Mouse (Mus musculus): ENCODE measurements around the gene Fbxl17. TPM values are rescaled to one million over a fixed set of nuclear protein-coding genes. Genes with fewer than 3 reads are reported as not detected.

The Fbxl17 gene
- total RNA-seq, 2 experiments from 2014 or later, result 29.2 to 30.7 TPM

DNA sequence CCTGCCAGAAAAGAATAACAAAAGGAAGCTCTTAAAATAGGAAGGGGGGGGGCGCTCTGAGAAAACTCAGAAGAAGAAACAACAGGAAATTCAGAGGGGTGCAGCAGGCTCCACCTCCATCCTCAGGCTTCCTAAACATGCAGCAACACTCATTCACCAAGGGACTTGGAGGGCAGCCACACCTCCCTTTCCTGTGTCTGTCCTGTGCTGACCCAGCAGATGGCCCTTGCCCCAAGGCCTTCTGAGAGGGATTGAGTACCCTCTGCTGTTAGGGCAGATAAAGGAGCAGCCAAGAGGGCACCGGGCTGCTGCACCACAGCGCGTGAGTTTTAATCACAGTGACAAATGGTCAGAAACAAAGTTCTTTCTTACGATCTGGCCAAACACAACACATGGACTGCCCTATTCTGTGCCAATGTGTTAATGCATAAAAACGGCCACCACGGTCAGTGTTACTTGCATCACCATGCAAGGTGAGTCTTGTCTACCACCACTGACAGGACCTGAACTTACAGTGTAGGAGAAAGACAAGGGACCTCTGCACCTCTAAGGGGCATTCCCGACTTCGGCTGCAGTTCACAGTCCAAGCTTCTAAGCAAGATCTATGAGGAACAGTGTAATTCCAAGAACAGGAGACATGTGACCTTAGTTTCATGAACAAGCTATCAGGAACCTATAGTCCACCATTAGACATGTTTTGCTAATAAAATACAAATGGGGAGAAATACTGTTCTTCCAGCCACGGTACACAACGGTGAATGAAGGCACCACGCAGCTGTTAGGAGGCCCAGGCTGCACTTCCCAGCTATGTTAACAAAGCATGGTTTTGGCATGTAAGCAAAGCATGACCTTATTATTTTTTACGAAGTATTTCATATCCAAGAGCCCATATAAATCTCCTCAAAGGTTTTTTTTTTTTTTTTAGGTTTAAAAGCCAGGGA lies 96.8 kb downstream of the Fbxl17 start:
- peak; percentile 13 for DNase-seq

DNA sequence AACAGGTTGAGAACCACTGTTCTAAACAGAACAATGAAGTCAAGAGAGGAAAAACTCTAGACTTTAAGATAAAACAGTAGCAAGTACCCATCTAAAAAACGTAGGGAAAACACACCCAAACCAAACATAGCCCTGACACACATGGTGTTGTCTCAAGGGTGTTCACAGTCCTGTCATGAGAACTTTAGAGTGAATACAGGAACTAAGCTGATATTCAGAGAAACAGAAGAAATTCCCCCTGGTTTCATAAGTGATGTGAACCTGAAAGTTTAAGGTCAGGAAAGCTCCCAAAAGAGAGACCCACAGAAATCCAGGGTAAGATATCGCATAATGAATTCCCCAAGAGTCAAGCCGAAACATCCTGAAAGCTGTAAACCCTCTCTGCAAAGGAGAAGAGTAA lies 97.6 kb downstream of the Fbxl17 start:
- no peak for DNase-seq

DNA sequence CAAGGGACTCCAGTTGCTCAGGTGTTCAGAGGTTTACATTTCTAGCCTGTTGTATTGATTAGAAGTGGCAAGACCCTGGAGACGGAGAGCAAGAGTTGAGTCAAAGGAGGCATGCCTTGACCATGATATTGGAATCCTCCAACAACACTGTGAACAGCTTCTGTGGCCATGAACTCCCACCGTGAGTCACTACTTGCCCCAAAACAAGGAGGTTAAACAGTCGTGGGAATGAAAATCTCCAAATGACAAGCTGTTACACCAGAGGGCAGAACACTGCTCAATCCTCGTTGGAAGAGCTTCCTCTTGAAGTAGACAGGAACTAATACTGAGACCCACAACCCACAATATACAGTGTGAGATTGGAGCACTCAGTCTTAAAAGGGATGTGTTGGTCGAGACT lies 99.2 kb downstream of the Fbxl17 start:
- no peak for DNase-seq

DNA sequence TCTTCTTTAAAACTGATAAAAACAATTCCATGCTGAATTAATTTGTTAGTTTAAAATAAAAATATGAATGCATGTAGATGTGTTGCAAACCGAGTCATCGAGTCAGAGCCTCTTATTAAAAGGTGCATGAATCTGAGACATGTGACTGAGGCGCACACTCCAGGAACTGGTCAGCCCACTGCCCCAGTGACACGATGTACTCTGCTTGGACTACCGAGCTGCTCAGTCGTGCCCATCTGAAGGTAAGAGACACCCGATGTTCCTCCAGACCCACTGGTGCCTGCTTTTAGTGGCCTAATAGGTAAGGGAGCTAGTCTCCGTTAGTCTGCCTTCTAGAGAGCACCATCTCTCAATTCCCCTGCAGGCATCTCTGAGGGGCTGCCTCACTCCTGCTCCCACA lies 100.0 kb downstream of the Fbxl17 start:
- DNase-seq, result no peak

DNA sequence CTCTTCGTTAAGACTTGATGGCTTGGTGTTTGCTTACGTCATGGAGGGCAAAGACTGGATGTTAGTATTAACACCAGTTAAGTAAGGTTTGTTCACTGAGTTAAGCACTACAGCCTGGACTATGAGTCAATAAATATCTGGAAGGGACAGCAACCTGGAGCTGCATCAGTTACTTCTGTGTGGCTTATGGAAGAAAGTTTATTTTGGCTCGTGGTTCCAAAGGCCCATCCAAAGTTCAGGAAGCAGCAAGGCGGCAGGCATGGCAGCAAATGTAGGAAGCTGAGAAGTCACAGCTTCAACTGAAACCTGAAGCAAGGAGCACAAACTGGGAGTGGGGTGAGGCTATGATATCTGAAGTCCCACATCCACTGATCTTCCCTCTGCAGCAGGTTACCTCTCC lies 108.3 kb downstream of the Fbxl17 start:
- DNase-seq, result no peak

DNA sequence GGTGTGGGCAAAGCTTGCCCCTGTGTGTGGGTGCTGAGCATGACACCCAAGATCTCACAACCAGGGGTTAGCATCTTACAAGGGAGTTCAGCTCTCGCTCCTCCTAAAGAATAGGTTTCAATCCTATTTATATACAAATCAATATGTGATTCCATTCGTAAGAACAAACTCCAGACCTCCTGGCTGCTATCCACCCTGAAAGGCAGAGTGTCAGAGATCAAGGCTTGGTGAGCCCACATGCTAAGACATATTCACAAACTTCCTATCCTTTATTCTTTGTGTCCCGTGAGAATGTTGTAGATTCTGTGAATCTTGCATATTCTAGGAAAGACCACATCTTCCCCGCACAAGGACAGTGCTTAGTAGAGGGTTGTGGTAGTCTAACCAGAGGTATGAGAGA lies 108.9 kb downstream of the Fbxl17 start:
- DNase-seq, result no peak

DNA sequence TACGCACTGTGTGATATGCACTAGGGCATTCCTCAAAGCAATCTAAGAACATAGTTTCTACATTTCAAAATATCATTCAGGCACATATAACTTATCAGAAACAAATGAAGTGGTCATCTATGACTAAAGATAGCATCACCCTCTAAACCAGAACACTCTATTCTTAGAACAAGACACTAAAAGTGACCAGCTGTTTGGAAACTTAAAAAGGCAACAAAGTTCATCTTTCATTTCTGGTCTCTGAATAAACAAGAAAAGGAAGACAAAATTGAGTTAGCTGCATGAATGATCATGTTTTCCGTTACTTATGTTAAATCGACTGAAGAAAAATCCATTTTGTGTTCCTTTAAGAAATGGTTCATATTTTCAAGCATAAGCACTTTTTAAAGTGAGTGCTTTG lies 128.8 kb downstream of the Fbxl17 start:
- DNase-seq, result no peak

DNA sequence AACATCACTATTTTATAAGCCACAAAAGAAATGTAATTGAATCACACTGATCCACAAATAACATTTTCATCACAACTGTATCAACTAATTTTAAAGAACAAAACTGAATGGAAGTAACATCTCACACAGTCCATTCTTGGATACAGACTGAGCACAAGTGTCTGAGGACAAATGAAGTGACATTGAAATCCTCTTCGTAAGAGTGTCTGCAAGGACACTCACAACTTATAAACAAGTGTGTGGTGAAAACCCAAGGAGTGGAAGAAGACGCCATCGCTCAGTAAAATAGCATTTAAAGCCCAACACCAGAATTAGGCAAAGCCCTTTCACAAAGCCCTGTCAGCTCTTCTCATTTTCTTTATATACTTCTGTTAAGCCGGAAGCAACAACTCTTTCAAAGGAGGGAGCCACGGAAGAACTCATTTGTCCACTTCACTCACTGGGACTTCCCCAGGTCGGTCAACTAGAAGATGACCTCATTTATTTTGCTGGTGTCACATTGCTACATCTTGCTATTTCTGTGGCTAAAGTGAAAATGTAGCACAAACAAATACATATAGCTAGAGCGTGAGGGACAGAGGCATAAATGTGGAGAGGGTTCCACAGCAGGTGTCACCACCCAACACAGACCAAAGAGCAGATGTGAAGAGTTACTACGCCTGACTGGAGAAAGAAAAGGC lies 130.0 kb downstream of the Fbxl17 start:
- no peak for DNase-seq

DNA sequence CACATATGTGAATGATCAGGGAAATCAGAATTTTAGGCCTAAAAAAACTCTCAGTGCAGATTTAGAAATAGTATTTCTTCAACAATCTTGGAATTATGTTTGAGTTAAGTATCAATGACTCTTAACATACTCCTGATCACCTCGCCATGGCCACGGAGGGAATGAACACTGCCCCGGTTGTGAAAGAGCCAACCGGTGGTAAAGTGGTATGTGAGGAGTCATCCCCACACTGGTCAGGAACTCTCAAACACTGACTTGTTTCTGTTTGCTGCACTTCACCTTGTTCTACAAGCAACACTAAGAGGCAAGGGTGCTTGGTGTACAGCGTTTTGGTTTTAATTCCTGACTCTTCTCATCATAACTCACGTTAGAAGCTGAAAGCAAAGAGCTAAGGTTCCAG lies 132.3 kb downstream of the Fbxl17 start:
- no peak for DNase-seq

DNA sequence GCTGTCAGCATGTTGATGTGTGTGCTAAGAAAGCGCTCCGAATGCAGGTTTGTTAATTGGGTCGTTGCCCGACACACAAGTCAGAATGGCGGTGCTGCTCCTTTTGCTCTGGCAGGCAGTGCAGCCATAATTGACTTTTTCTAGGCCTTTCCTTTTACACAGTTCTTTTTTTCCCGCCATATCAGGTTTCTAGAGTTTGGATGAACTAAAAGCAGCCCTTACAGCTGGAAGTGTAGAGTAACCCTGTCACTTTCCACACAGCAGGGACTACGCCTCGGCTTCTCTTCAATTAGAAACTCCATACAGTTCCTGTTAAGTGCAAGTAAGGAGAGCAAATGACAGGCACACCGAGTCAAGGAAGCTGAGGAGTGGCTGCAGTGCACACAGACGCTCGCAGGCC lies 133.8 kb downstream of the Fbxl17 start:
- no peak for DNase-seq

DNA sequence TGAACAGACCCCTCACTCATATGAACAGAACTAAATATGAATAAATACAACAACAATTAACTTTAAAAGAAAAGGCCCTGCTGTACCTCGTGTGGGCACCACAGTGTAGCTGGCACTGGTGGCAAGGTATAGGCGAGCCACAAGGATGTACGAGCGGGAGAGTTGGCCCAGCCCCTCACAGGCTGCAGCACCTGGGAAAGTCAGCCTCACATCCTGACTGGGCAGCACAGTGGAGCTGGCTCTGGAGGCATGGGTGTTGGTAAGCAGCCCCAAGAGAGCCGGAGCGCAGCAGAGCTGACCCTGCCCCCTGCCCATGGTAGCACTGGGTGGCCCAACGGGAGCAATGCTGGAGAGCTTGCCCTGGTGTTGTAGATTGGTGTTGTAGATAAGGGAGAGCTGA lies 135.2 kb downstream of the Fbxl17 start:
- no peak for DNase-seq

DNA sequence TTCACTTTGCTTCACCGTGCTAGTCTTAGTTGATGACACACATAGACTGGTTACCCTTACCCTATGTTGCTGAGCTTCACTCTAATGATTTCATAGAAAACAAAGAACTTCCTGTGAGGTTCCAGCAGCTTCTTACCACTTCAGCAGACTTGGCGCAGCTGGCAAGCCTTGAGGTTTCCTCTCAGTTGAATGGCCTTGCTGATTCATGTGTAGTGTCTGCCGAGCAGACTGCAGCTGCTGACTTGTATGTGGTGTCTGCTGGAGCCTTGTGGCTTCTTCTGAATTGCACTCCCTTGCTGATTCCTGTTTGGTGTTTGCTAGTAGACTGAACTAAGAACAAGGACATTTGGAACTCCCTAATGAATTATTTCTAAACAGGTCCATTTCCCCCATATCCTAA lies 137.6 kb downstream of the Fbxl17 start:
- DNase-seq, result no peak

DNA sequence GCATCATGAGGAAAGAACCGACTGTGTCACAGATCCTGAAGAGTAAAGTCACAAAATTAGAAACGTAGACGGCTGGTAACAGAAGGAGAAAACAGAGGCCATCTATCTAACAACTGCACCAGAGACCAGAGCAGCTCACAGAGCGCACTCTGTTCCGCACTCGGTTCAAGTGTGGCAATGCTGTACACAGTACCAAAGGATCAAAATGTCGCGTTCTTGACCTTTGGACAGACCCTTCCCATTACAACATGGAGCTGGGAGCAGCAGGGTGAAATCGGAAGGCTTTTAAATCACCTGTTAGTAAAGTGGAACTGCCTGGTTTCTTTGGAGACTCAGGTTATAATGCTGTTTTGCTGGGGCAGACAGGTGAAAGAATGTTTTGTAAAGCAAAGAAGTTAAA lies 138.1 kb downstream of the Fbxl17 start:
- DNase-seq, result no peak

DNA sequence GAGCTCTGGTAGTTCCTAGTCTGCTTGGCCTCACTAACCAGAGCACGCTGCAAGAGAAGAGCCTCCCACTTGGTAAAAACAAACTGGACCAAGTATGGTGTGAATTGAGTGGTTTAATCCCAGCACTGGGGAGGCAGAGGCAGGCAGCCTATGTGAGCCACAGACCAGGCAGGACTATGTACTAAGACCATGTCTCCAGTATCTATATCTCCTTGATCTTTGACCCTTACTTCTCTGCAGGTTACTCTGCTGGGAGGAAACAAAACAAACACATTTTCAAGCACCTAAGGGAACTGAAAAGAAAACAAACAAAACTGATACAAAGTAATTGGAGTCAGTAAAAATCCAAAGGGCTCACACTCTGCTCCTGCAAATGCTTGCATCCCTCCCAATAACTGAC lies 141.0 kb downstream of the Fbxl17 start:
- no peak for DNase-seq

DNA sequence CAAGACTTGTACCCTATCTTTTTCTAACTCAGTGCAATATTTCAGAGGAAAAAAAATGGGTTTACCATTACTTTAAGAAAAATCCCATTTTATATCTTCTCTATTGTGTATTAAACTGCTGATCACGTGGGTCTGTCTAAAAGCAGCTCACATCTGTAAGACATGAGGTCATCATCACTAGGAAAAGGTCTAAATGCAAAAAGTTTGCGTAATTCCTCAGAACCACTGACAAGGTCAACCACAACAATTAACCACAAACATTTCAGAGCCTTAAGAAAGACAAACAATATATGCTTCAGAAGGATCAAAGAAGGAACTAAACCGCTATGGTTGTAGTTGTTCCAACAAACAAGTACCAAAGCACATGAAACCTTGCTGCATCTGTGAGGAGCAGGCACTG lies 143.6 kb downstream of the Fbxl17 start:
- DNase-seq, result no peak

DNA sequence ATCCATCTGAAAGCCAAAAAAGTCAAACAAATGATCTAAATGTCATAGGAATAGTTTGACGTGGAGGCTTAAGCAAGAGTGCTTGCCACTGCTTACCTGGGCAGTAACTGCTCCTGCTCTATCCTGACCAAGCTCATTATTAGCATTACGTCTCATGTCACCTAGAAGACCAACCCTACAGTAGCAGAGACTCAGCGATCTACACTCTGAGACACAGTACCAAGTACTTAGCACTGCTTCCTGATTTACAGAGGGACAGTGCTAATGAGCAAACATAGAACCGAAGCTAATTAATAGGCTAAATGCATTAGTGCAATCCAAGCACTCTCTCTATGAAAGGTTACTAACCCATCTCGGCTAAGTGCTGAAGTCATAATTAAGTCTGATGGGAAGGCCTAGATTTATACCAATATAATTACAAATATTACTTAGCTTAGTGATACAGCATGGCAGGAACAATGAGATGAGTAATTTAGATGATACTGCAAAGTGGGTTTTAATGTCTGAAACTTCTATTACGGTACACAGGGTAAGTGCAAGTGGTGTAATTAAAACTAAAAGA lies 147.1 kb downstream of the Fbxl17 start:
- DNase-seq, result no peak

DNA sequence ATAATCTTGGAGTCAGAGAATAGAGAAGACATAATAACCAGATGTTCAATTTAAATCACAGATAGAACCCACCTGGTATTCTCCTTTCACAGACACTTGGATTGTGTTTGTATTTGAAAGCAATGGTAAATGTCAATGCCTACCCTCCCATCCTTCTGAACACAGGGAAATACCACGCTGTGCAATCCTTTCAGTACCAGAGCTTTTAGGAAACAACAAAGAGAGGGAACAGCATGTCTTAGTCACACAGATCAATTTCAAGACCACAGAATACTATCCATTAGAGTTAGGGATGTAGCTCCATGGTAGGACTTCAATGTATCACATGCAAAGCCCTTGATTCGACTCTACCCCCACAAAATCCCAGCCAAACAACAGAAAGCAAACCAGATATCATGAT lies 148.1 kb downstream of the Fbxl17 start:
- DNase-seq, result no peak

DNA sequence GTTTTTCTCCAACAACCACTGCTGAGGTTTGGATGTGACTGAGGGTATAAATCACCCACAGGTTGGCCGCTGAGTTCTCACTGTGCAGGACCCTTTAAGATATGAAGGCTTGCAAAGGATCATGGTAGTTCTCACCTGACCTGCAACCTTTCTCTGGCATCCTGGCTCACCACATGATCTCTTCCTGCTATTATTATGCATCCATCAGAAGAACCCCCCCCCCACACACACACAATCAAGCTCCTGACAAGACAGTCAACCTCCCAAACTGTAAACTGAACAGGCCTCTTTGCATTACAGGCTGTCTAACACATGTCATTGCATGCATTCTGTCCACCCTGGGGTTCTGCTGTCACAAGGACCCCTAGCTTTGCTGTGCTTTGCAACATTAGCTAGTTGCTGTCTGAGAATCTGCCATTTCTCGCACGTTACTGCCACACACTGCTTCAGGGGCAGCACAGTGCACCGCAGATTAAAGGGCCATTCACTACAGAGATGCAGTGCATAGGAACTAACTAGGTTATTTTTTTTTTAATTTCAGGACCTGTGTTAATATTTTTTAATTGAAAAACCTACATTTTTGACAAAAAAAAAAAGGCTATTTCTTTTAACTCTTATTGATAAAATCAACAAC lies 148.8 kb downstream of the Fbxl17 start:
- no peak for DNase-seq

DNA sequence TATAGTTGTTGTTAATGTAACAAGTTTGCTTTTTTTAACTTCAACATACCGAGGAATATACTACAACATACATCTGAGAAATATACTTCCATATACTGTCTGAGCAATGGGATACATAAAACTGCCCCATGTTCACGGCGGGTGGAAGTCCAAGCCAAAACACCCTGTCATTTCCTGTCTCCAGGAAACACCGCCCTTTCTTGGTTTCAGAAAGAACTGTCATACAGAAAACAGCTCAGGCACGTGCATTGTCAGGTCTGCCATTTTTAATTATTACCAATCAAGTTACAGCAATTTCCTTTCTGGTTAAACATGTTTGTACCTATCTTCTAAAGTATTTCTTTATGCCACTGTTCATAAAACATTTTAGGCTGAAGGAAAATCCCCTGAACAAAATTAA lies 155.7 kb downstream of the Fbxl17 start:
- DNase-seq, result no peak

DNA sequence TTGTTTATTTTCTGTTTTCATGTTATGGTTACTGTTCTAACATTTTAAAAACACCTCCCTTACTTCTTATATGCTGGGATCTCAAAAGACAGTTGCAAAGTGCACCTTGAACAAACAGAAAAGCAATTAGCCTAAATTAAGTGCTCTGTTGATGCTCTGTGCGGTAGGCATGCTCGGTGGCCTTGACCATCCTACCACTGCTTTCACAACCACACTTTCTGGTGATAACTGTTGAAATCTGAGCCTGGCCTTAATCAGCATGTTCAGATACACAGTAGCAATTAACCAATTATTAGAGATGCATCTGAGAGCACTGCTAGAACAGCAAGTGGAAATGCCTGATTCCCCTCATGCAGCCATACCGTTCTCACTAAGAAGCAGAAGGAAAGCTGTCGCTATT lies 156.7 kb downstream of the Fbxl17 start:
- DNase-seq, result no peak

DNA sequence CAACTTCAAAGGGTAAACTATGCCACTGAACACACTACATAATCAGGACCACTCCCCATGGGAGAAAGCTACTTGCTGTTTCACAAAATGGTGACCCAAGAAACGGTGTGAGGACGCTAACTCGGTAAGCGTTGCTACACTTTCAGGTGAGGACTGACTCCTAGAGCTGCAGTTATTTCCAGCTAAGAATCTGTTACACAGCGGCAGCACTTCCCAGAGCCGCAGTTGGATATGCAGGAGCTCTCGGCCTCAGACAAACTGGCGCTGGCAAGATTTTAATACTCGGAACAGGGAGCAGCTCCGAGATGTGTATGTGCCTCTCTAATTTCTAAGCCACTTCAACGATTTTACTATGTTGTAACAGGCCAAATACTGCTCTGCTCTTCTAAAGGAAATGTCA lies 157.4 kb downstream of the Fbxl17 start:
- DNase-seq, result no peak

DNA sequence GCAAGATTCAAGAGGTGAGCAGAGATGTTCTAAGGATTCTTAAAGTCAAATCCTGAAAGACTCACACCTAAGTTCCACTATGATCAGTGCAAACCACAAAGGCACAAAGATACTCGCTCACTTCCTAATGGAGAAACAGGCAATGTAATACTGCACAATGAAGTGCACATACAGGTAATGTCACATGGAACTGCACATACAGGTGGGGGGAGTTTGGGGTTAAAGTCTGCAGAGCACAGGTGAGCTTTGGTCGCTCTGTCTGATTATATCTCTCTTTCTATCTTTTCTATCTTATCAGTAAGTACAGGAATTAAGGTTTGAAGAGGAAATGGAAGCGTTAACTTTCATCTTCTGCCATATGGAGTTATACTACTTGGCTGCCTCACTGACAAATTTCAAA lies 158.6 kb downstream of the Fbxl17 start:
- no peak for DNase-seq

DNA sequence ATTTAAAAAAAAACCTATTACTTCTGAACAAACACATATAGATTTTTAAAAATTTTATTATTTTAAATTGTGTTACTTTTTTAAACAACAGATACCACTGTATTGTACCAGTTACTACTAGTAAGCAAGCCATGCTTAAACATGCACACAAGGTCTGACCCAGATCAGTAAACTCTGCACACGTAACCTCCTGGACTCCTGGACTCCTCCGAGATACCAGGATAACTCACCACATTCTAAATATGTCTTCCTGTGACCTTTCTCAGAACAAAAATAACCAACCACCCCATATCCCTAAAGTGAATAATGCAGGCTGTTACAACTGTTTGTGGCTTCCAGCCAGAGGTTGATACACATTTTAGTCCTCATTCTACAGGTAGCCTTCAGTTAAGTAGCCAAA lies 170.9 kb downstream of the Fbxl17 start:
- no peak for DNase-seq
